Mouse (Mus musculus) adrenal gland, adult 2 months (tissue): ENCODE measurements around the gene Swsap1. TPM values are rescaled to one million over a fixed set of nuclear protein-coding genes. Genes with fewer than 3 reads are reported as not detected.

Experiments used
- DNase-seq: peaks from one replicate; pipeline ENCODE4 v3.0.0; 2021
- polyA plus RNA-seq: library from polyadenylated mRNA; depleted of rRNA; stranded (reverse); fragments of >200 nt; gene quantifications from 2 replicates; pipeline ENCODE4 v1.2.3, GENCODE M21; 2012
- total RNA-seq, 2 experiments: library from RNA; stranded (reverse); gene quantifications; 2 replicates each; pipeline ENCODE4 v1.2.3; 2021

Gene Swsap1
- total and polyA plus RNA-seq, 3 experiments, result 14.2 to 20.2 (median 18.6) TPM

DNA sequence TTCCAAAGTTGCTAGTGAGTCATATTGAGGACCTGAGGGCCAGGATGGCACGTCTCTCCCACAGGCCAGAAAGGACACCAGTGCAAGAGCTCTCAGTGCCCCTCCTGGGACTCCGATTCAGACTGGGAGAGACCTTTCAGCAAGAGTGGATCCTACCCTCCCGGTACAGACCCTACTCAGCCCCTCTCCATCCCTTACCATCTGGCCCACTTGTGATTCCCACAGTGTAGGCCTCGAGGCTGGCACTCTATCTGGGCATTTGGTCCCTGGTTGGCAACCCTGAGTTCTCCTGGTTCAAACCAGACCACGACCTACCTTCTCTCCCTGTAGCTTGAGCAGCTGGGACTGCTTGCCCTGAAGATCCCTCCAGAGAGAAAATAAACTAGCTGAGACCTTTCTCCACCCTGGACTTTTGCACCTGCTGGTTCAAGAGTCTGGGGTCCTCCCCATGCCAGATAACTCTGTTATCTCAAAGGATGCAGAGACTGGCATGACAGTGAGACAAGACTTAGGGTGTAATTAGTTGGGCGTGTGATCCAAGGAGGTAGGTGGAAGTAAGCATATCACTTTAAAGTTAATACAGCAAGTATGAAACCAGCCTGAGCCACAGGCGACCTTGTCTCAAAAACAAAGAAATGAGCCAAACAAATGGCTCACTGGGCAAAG, 20.0 kb upstream of the Swsap1 start:
- no peak for DNase-seq

DNA sequence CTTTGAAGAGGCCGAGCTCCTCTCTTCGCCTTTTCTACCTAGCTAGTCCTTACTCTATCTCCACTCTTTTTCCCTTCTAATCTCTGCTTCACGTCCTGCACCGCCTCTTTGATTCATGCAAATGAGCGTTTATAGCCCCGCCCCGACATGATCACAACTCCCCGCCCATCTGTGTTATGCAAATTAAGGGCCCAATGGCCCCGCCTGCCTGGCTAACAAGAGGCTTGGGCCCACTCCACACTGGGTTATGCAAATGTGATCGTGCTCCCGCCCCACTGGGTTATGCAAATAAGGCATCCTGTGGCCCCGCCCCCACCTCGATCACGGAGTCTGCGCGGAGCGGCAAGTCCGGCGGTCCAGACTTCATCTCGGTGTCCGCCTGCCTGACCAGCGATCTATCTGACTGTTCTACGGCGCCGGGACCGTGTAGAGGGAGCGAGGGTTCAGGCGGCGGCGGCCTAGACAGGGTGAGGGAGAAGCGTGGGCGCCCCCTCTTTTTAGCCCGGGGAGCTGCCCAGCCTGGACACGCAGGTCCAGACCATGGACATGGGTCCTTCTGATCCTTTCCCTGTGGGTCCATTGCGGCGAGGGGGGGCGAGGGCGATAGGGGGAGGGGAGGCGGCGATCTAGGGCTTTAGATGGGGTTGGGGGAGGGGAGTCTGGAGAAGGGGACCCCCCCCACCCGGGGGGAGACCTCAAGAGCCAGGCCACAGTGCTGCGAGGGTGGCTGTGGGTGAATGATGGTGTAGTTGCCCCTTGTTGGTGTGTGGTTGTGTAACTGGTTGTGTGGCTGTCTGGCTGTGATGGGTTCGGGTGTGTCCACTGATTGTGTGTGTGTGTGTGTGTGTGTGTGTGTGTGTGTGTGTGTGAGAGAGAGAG, 18.6 kb upstream of the Swsap1 start, which contains the start of gene Plppr2:
TSS of gene Plppr2 (plus strand) at position 342 of the 879 bp plus-strand sequence.
- DNase-seq, result peak; percentile 99

DNA sequence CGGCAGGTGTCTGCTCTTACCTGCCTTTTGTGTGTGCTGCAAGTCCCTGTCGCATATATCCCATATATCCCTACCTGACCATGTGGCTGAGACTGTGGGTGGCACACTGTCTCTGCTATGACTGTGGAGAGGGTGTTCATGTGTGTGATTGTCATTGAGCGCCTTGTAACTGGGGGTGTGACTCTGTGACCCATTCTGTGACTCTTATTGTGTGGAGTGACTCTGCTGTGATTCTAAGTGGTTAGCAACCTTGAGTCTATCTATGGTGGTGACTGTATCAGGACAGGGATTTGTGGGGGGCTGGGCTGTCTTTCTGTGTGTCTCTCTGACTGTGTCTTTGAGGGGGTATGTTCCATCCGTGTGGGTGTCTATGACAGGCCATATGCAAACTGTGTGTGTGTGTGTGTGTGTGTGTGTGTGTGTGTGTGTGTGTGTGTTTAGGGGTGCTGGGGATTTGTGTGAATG, 17.8 kb upstream of the Swsap1 start:
- peak; percentile 40 for DNase-seq

DNA sequence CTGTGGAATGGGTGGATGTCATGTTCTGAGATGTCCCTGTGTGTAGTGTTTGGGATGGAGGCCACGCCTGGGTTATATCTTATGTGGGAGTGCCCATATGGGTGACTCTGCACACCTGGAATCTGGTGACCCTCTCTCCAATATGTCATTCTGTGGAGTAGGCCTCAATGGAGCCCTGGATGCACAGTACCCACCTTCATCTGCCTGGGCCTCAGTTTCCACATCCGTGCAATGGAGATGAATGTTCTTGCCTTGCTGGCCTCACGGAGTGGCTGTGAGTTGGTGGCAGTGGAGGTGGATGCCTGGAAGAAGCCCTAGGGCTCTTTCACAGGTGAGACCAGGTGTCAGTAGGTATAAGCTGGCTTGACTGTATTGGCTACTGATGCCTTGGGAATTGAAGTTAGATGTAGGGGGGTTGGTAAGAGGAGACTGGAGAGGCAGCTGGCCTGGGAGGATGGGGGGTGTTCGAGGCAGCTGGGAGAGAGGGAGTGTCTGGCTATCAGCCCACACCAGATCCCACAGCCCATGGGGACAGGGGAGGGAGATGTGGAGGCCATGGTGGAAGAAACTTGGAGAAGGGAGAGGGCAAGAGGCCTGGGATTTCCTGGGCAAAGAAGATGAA, 17.2 kb upstream of the Swsap1 start:
- DNase-seq, result no peak

- DNase-seq, result no peak
Measured at GRCm38 (mm10) chr9:21943046-21943445, 12.5 kb upstream of the Swsap1 start.

DNA sequence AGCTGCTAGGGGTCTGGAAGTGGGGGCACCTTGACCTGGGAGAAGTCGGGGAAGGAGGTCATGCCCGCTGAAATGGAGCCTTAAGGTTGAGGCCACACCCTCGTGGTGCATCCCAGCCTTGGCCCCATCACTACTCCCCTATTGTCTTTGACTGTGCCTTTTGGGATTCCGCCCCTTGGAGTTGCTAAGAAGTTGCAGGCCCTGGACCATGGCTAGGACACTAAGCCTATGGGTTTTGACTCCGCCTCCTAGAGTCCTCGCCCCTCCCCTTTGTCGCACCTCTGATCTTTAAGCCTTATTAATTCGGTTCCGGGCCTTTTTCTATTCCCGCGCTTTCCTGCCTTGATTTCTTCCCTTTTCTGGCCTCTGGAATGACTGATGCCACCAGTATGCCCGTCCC, 11.9 kb upstream of the Swsap1 start:
- DNase-seq, result no peak

DNA sequence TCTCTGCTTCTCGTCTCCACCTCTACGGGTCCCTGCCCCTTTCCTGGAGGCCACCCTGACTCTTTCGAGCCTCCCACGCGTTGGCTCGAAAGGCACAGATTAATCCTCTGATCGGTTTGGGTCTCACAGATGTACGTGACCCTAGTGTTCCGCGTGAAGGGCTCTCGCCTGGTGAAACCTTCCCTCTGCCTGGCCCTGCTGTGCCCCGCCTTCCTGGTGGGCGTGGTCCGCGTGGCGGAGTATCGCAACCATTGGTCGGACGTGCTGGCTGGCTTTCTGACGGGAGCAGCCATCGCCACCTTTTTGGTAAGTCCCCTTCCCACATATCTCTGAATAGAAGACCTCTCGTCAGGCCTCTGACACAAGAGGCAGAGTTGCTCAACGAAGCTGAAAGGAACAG, 11.3 kb upstream of the Swsap1 start:
- no peak for DNase-seq

GRCm38 (mm10) chr9:21947540-21948130, 7.9 kb upstream of the Swsap1 start:
- DNase-seq, result no peak

DNA sequence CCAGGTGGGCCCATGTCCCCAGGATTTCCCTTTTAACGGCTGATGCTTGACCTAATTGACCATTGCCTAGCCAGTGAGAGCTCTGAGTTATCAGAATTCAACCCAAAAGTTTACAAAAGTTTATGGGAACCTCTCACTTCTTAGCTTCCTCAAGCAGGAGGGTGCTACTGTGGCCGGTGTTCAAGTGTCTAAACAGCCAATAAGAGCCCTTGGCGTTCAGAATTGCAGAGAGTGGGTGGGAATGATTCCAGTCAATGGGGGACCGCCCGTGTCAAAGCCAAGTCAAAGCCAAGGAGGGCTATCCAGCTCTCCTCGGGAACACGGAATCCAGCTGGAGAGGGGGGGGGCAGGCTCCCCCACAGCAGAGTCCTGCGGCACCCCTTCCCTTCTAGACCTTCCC, 7.4 kb upstream of the Swsap1 start:
- no peak for DNase-seq

GRCm38 (mm10) chr9:21948790-21949189, 6.8 kb upstream of the Swsap1 start:
- no peak for DNase-seq

DNA sequence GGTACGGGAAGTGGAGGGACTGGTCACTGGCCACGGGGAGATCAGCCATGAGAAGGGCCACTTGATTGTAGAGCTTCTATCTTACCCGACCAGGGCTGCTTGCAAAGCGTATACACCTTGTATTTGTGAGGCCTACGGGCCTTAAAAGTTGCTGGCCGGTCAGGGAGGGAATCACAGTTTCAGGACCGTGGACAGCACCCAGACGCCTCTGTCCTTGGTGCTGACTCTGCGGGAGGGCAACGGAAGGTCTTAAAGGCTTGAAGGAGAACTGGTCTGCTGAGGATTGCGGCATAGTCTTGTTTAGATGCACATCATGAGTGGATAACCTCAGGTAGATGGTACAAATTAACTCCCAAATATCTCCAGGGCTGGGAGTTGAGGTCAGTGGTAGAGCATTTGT, 5.2 kb upstream of the Swsap1 start:
- peak; percentile 63 for DNase-seq

- no peak for DNase-seq
Measured at GRCm38 (mm10) chr9:21951977-21952376, 3.6 kb upstream of the Swsap1 start.

DNA sequence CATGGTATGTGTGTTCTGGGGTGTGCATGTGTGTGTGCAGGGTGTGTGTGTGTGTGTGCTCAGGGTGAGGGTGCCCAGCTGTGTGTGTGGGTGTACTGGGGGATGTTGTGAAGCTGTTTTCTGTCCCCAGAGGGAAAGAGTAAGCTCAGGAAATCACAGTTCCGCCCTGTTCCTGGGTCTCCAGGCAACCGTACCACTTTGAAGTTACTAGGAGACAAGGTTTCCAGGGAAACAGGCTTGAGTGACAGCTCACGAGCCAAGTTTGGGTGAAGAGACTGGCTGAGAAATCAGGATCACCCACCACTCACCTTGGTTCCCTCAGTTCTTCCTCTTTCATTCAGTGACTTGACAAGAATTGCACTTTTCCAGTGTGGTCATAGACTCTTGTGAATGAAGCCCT, 2.0 kb upstream of the Swsap1 start:
- DNase-seq, result no peak

DNA sequence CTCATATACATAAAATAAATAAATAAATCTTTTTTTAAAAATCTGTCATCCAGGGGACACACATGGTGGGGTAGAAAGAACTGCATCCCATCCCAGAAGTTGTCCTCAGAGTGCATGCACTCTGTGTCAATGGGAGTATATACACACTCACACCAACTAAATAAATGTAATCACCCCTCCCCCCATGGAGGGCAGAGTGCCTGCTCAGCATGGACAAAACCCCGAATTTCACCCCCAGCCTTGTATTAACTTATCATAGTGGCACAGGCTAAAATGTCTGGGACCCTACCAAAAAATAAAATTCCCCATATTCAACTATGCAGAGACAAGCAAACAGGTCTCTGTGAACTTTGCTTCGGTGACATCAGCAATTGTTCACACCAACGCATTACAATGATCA, 920 bp upstream of the Swsap1 start:
- no peak for DNase-seq

DNA sequence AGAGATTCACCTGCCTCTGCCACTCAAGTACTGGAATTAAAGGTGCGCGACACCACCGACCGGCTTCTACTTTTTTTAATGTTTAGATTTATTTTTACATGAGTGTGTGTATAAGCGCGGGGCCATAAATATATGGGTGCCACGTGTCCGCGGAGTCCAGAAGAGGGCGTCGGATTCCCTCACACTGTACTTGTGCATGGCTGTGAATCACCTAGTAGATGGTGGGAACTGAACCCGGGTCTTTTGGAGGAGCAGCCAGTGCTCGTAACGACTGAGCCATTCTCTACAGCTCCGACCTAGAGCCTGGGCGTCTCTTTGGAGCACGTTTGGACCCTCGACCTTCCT, 358 bp upstream of the Swsap1 start:
- no peak for DNase-seq

DNA sequence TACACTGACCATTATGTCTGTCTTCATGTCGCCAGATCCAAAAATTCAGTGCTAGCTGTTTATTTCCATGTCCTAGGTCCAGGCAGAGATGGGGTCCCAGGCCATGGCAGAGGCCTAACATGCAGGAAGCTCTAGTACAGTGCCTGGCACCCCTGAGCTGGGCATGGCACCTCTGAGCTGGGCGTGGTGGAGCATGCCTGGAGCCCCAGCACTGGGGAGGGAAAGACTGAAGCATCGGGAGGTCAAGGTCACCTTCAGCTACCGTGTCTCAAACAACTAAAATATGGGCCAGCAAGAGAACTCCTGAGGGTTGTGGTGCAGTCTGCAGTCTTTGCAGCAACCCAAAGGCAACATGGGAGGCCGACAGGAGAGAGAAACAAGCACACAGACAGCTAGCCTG, 2.8 kb downstream of the Swsap1 start:
- no peak for DNase-seq

DNA sequence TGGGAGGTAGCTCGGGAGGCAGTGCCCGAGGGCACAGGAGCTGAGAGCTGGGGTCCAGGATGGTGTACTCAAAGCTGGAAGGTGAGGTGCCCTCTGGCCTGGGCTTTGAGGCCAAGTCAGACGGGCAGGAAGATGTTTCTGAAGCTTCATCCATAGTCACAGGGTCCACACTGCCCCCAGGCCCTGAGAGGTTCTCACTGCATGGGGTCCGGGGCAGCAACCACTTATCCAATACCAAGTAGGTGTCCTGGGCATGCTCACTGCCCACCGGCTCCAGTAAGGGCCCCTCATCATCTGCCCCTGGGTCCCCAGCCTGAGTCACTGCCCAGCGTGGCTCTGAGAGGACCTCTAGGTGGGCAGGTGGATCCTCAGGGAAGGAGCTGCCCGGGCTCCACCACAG, 3.7 kb downstream of the Swsap1 start:
- no peak for DNase-seq

GRCm38 (mm10) chr9:21960135-21960534, 4.6 kb downstream of the Swsap1 start:
- DNase-seq, result no peak

- peak; percentile 34 for DNase-seq
Measured at GRCm38 (mm10) chr9:21960558-21961208, 5.1 kb downstream of the Swsap1 start.

DNA sequence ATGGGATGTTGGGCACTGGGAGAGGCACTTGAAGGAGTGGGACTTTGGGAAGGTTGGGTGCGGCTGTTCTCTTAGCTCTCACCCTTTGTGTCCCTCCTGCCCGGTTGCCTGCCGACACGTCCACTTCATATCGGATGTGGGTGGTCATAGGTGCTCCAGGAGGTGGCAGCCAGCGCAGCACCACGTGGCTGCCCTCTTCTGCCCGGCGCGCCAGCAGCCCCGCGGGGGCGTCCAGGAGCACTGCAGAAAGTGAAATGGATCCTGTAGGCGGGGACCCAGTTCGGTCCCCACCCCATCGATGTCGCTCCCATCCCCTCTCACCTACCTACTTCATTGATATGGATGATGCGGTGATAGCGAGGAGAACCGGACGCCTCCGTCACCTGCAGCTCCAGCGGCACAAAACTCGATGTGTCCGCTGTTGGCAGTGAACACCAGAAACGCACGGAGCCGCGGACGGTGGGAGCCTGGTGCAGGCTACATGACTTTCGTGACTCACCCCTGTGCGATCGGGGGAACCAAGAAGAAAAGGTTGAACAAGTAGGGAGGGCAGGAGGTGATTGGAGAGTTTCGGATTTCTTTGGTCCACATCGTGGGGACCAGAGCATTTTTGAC, 5.9 kb downstream of the Swsap1 start:
- DNase-seq, result no peak

DNA sequence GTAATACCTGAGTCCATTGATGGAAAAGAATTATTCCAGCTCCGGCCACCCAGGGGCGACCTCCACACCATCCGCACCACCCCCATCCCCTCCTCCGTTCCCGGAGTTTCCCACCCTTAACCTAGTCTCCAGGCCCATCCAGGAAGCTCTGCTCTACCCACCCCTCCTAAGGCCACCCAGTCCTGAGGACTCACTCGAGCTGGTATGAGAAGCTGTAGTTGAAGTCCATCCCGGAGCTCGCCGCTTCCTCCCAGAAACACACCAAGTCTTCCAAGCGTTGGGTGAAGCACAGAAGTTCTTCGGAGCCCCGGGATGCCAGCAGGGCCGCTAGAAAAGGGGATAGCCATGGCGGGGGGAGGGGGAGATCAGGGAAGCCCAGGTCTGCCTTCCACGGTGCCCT, 6.5 kb downstream of the Swsap1 start:
- no peak for DNase-seq
